Mouse (Mus musculus) limb, embryonic 11.5 days (tissue): ENCODE results near the gene Lrp5. TPM values are rescaled to one million over a fixed set of nuclear protein-coding genes. Genes with fewer than 3 reads are reported as not detected.
A peak's percentile ranks its signal among the peaks of the same experiment; 100 is the strongest.
"Not testable (repeated sequence)": the region's sequence is repeated elsewhere in the genome, so short reads cannot be mapped to it uniquely, and the experiment has no call there.

ENCODE experiments used
- ATAC-seq: fragments of 200-750 bp; cut with Nextera tagmentation; 2 replicates; pipeline ENCODE4 v1.8.0; 2017; ENCODE audit warnings: low read depth; ENCODE audit not compliant: insufficient number of reproducible peaks, low FRiP score, low TSS enrichment
- DNase-seq: peaks from one replicate; pipeline ENCODE4 v3.0.0-alpha.2; 2015; ENCODE audit warnings: low spot score
- H3K27ac ChIP-seq: fragments of 300-500 bp; sonication (generic); replicated peaks from 2 replicates; pipeline ENCODE4 v1.5.1; 2014; ENCODE audit warnings: low read depth, mild to moderate bottlenecking, low read length
- H3K27me3 ChIP-seq: fragments of 300-500 bp; sonication (generic); 2 replicates; pipeline ENCODE4 v1.6.1; 2014; ENCODE audit warnings: mild to moderate bottlenecking, low read length, mixed read lengths; ENCODE audit not compliant: control insufficient read depth, insufficient read depth
- H3K36me3 ChIP-seq: fragments of 300-500 bp; sonication (generic); 2 replicates; pipeline ENCODE4 v1.6.1; 2014; ENCODE audit warnings: mild to moderate bottlenecking, low read length, moderate library complexity, mixed read lengths; ENCODE audit not compliant: control insufficient read depth, insufficient read depth
- H3K4me1 ChIP-seq: fragments of 300-500 bp; sonication (generic); 2 replicates; pipeline ENCODE4 v1.6.1; 2014; ENCODE audit warnings: low read length, mixed read lengths; ENCODE audit not compliant: control insufficient read depth, insufficient read depth
- H3K4me2 ChIP-seq: fragments of 300-500 bp; sonication (generic); 2 replicates; pipeline ENCODE4 v1.6.1; 2014; ENCODE audit warnings: low read depth, mild to moderate bottlenecking, moderate library complexity; ENCODE audit not compliant: severe bottlenecking
- H3K4me3 ChIP-seq: fragments of 300-500 bp; sonication (generic); 2 replicates; pipeline ENCODE4 v1.5.1; 2014; ENCODE audit warnings: low read depth, low read length
- H3K9ac ChIP-seq: fragments of 300-500 bp; sonication (generic); 2 replicates; pipeline ENCODE4 v1.6.1; 2014; ENCODE audit warnings: mild to moderate bottlenecking, low read length
- H3K9me3 ChIP-seq: fragments of 300-500 bp; sonication (generic); 2 replicates; pipeline ENCODE4 v1.6.1; 2016; ENCODE audit warnings: low read length; ENCODE audit not compliant: control insufficient read depth
- WGBS: fragments of 180-500 bp; shearing (Covaris S2); extraction: QIAGEN DNeasy Blood & Tissue Kit; methylation state at CpG from one replicate; pipeline ENCODE4 v1.1.7; 2014; 5-methylcytosine and 5-hydroxymethylcytosine counted together
- polyA plus RNA-seq: library from polyadenylated mRNA; unstranded; fragments of >200 nt; fragmentation: Nextera tagmentation; extraction: Ambion mirVana; gene quantifications from 2 replicates; pipeline ENCODE4 v1.2.1, GENCODE M21; 2014

Lrp5 gene
- polyA plus RNA-seq, 1 experiment from 2014 or later, result 7.9 TPM

DNA sequence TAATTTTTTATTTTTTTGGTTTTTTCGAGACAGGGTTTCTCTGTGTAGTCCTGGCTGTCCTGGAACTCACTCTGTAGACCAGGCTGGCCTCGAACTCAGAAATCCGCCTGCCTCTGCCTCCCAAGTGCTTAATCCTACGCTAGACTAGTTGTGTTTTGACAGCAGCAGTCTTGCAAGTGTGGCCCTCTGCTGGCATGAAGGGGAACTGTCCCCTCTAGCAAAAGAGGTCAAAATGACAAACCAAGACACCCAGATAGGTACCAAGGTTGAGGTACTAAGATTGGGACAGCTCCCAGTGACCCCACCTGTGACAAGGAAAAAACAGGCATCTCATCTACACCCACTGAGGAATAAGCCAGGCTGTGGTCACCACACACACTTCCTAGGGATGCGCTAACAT lies 98.6 kb downstream of the Lrp5 start:
- not testable (repeated sequence) for H3K9ac ChIP-seq, H3K27me3 ChIP-seq, H3K27ac ChIP-seq, ATAC-seq, H3K4me3 ChIP-seq, H3K4me1 ChIP-seq, H3K4me2 ChIP-seq, DNase-seq, H3K9me3 ChIP-seq
- H3K36me3 ChIP-seq, result peaks cover 21% of the 10 kb centered on the region
- 94% methylated on average over 5 of the region's 5 CpGs for WGBS

DNA sequence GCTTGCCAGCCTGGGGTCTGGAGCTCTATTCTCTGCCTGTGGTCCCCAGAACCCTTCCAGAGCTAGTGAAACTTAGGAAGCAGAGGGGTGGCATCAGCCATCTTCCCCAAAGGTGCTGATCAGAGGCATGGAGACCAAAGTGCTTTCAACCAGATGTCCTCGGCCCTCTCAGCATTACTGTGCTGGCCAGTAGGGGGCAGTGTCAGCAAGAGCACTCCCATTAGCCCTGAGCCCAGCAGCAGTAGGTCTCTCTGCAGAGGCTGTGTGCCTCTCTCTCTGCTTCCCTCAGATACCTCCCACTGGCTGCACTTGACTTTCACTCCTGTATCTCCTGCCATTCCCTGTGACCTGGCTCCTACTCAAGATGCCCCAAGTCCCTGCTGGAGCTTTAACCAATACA lies 99.8 kb downstream of the Lrp5 start:
- H3K36me3 ChIP-seq, result peaks cover 19% of the 10 kb centered on the region
- 40% methylated on average over 1 of the region's 1 CpGs for WGBS
- ATAC-seq (no peak), DNase-seq (peak; percentile 70)
- no peaks in the 10 kb centered on the region for H3K27me3 ChIP-seq
- H3K4me3 ChIP-seq, result no peak overlapping the region
- no peaks in the 10 kb centered on the region for H3K9me3 ChIP-seq
- H3K4me2 ChIP-seq, result no peak overlapping the region
- no peak overlapping the region for H3K27ac ChIP-seq
- H3K9ac ChIP-seq, result no peak overlapping the region
- no peaks in the 10 kb centered on the region for H3K4me1 ChIP-seq

DNA sequence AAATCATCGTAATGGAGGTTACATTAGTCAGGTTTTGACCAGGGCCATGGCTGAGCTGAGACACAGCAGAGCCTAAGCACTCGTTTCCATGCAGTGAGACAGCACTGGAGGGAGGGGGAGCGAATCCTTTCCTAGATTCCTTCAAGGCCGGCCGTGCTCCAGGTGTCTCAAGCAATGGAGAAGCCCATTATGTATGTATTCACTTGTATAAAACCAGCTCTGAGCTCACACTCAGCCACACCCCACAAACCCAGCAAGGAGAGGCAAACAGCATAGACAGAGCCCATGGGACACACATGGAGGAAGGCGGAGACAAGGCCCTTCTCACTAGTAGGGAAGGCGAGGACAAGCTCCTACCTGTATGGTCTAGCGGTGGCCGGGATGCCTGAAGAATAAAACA lies 100.3 kb downstream of the Lrp5 start:
- no peak overlapping the region for H3K4me3 ChIP-seq
- ATAC-seq (no peak), DNase-seq (no peak)
- no peak overlapping the region for H3K4me2 ChIP-seq
- WGBS, result 97% methylated on average over 9 of the region's 9 CpGs
- H3K27me3 ChIP-seq, result no peaks in the 10 kb centered on the region
- H3K4me1 ChIP-seq, result no peaks in the 10 kb centered on the region
- H3K36me3 ChIP-seq, result peaks cover 19% of the 10 kb centered on the region
- H3K9ac ChIP-seq, result no peak overlapping the region
- no peaks in the 10 kb centered on the region for H3K9me3 ChIP-seq
- no peak overlapping the region for H3K27ac ChIP-seq

DNA sequence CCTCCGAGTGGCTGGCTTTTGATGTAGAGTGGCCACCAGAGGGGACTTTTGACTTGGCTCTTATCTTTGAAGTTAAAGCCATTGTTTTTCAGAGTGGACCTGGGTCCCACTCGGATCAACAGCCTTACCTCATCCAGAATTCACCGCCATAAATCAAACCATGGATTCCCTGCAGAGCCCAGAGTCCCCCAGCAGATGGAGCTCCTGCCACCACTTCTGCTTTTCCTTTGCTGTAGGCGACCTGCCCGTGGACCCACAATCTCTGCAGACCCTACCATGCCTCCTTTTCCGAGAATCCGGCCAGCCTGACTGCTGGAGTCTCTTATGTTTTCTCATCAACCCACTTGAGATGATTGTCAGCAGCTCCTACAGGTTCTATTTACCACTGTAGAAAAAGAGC lies 105.0 kb downstream of the Lrp5 start:
- no peak overlapping the region for H3K4me3 ChIP-seq
- H3K4me1 ChIP-seq, result no peaks in the 10 kb centered on the region; the same call in 1 of the 2 replicates
- peak; percentile 69 for DNase-seq
- no peak for ATAC-seq
- H3K27ac ChIP-seq, result no peak overlapping the region
- no peaks in the 10 kb centered on the region for H3K27me3 ChIP-seq
- no peak overlapping the region for H3K4me2 ChIP-seq
- peaks cover 3% of the 10 kb centered on the region for H3K36me3 ChIP-seq
- WGBS, result 31% methylated on average over 7 of the region's 7 CpGs
- no peak overlapping the region for H3K9ac ChIP-seq
- no peaks in the 10 kb centered on the region for H3K9me3 ChIP-seq

DNA sequence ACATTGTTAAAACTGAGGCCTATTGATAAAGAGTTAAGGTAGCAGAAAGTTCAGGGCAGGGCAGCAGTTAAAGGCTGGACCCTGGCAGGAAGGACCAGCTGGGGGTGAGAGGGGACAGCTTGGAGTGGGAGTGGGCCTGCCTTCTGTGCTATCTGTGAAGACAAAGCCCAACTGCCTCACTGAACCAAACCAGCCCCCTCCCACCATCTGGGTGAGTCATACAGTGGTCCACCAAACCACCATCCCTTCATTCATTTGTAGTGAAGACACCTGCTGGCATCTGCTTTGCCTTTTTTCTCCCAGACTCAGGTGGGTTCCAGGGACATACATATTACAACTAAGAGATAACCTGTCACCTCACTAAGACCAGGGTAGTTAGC lies 108.5 kb downstream of the Lrp5 start:
- peaks cover 4% of the 10 kb centered on the region; the same call in 1 of the 2 replicates for H3K4me1 ChIP-seq
- no peak overlapping the region for H3K4me2 ChIP-seq
- H3K27me3 ChIP-seq, result no peaks in the 10 kb centered on the region
- H3K36me3 ChIP-seq, result no peaks in the 10 kb centered on the region
- no peaks in the 10 kb centered on the region for H3K9me3 ChIP-seq
- DNase-seq (no peak), ATAC-seq (no peak)
- no peak overlapping the region for H3K27ac ChIP-seq
- no peak overlapping the region for H3K9ac ChIP-seq
- no peak overlapping the region for H3K4me3 ChIP-seq

DNA sequence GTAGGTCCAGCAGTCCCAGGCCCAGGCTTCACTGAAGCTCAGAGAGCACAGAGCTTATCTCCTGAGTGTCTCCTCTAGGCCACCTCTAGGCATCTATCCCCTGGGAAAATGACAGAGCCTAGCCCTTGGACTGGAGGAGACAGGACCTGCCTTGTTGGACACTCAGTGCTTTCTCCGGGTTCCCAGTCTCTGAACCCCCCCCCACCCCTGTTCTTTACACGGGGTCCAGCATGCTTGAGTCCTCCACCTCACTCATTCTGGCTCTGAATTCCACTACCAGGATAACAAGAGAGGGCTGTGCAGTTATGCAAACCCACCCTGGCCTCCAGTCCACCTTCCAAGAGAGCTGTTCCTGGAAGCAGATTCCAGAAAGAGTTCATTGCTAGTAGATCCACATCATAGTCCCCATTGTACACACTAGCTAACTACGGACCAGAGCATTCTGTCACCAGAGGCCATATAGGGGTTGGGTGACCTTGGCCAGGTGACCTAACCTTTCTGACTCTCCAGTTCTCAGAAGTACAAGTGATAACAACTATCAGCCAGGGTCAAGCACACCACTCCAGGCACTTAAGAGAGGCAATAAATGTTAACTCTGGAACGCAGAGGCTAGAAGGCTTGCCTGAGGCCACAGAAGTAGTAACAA lies 109.0 kb downstream of the Lrp5 start:
- 68% methylated on average over 4 of the region's 4 CpGs for WGBS
- H3K27ac ChIP-seq, result no peak overlapping the region

DNA sequence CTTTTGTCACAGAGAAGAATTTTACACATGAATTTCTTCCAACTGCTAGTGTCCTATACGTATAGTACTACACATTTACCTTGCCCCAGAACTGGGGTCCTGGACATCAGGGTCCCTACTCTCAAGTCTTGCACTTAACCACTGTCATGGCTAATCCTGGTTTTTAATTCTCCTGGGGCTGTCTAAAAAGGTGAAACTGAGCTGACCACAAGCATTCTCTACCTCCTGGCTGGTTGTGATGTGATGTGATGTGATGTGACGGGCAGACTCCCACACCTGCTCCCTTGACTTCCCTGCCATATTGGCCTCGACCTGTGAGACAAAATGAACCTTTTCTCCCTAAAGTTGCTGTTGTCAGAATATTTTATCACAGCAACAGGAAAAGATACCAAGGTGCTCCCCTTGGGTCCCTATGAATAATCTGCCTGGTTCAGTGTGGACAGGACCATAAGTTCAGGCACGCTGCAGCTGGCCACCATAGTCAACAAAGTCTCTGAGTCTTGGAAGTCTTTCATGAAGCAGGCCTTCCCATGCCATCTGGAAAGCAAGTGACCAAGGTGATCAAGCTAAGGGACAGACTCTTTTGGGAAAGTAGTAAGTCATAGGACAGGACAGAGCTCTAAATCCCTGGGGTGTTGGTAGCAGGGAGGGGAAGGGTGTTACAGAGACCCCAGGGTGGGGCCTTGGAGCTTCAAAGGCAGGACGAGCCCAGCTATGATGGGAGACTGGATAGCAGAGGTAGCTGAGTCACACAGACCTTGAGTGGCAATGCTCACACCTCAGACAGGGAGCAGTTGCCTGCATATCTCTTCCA lies 109.7 kb downstream of the Lrp5 start:
- H3K4me1 ChIP-seq, result peaks cover 4% of the 10 kb centered on the region; the same call in 1 of the 2 replicates
- peak overlapping the region; percentile 36 for H3K4me2 ChIP-seq
- no peak for DNase-seq
- peak overlapping the region; percentile 95 for H3K4me3 ChIP-seq
- H3K9ac ChIP-seq, result no peak overlapping the region
- H3K36me3 ChIP-seq, result no peaks in the 10 kb centered on the region
- peak; percentile 1; the same call in 1 of the 2 replicates for ATAC-seq
- no peak overlapping the region; the same call in 1 of the 2 replicates for H3K27ac ChIP-seq
- H3K9me3 ChIP-seq, result no peaks in the 10 kb centered on the region
- 73% methylated on average over 5 of the region's 5 CpGs for WGBS
- H3K27me3 ChIP-seq, result no peaks in the 10 kb centered on the region

More for the DNA sequence above, 109.0 kb downstream of the Lrp5 start:
- ATAC-seq, result no peak
- Histone ChIP-seq H3K4me3 (no peak overlapping the region), H3K4me1 (peaks cover 4% of the 10 kb centered on the region; the same call in 1 of the 2 replicates), H3K9ac (no peak overlapping the region), H3K36me3 (no peaks in the 10 kb centered on the region), H3K27me3 (no peaks in the 10 kb centered on the region), H3K9me3 (no peaks in the 10 kb centered on the region), H3K4me2 (no peak overlapping the region)
- DNase-seq, result no peak

DNA sequence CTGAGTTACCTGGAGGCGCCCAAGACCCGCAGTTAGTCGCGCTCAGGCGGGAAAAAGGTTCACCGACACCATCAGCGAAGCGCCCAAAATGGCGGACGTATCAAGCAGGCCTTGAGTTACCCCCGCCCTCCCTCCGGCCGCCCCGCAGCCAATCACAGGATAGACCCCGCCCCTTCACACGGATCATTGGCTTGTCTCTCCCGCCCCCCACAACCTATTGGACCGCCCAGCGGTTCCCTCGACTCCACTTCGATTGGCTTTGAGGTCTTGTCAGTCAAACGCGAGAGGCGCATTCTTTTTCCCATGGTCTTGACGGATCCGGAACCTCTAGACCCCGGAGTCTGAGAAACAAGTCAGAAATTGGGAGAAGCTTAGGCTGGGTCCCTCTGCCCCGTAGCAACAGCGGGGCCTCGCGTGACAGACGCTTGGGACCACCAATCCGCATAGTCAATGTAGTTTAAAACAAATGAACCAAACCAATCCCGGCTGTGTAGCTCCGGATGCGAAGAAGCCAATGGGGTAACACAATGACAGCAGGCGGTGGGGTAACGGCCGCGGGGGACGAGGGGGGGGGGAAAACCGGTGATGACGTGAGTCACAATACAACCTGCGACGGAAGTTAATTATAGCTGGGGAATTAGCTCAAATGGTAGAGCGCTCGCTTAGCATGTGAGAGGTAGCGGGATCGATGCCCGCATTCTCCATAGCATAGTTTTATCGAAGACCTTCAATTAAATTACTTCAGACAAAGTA lies 110.6 kb downstream of the Lrp5 start, which contains the start of gene Ppp6r3:
Gene Ppp6r3 (minus strand): TSS at position 118 of the 753 bp plus-strand sequence.
- peak within 1 kb of the TSS; percentile 80 for H3K27ac ChIP-seq
- H3K27me3 ChIP-seq, result no peaks in the 10 kb centered on the region
- peaks cover 4% of the 10 kb centered on the region; the same call in 1 of the 2 replicates for H3K4me1 ChIP-seq
- ATAC-seq (peak; percentile 97), DNase-seq (peak; percentile 98)
- H3K36me3 ChIP-seq, result no peaks in the 10 kb centered on the region
- H3K4me2 ChIP-seq, result peak within 1 kb of the TSS; percentile 65
- peak within 1 kb of the TSS; percentile 95 for H3K4me3 ChIP-seq
- peak within 1 kb of the TSS; percentile 94 for H3K9ac ChIP-seq
- no peaks in the 10 kb centered on the region for H3K9me3 ChIP-seq
- under 1% methylated on average over 48 of the region's 51 CpGs for WGBS
